Mouse (Mus musculus) heart, postnatal 0 days (tissue): ENCODE results near the gene Nrgn. TPM values are rescaled to one million over a fixed set of nuclear protein-coding genes. Genes with fewer than 3 reads are reported as not detected.

Experiments used
- ATAC-seq: fragments of 200-750 bp; cut with Nextera tagmentation; 2 replicates; pipeline ENCODE4 v1.8.0; 2017; ENCODE audit warnings: low read depth, moderate number of reproducible peaks, moderate library complexity; ENCODE audit not compliant: insufficient read depth
- DNase-seq: peaks from one replicate; pipeline ENCODE4 v3.0.0-alpha.2; 2016; ENCODE audit warnings: low spot score
- H3K27ac ChIP-seq: fragments of 300-500 bp; sonication (generic); 2 replicates; pipeline ENCODE4 v1.5.1; 2014; ENCODE audit warnings: low read depth, mild to moderate bottlenecking
- H3K27me3 ChIP-seq: fragments of 300-500 bp; sonication (generic); 2 replicates; pipeline ENCODE4 v1.6.1; 2014; ENCODE audit warnings: low read length, mixed read lengths; ENCODE audit not compliant: control insufficient read depth, insufficient read depth
- H3K36me3 ChIP-seq: fragments of 300-500 bp; sonication (generic); replicated peaks from 2 replicates; pipeline ENCODE4 v1.6.1; 2014; ENCODE audit warnings: low read length, mixed read lengths; ENCODE audit not compliant: control insufficient read depth, insufficient read depth
- H3K4me1 ChIP-seq: fragments of 300-500 bp; sonication (generic); 2 replicates; pipeline ENCODE4 v1.6.1; 2014; ENCODE audit warnings: antibody characterized with exemption; ENCODE audit not compliant: control insufficient read depth, insufficient read depth
- H3K4me2 ChIP-seq: fragments of 300-500 bp; sonication (generic); 2 replicates; pipeline ENCODE4 v1.6.1; 2014; ENCODE audit warnings: low read depth, mild to moderate bottlenecking, low read length, moderate library complexity
- H3K4me3 ChIP-seq: fragments of 300-500 bp; sonication (generic); 2 replicates; pipeline ENCODE4 v1.5.1; 2014; ENCODE audit warnings: low read depth, low read length
- H3K9ac ChIP-seq: fragments of 300-500 bp; sonication (generic); replicated peaks from 2 replicates; pipeline ENCODE4 v1.6.1; 2014; ENCODE audit warnings: low read depth, low read length, mixed read lengths
- H3K9me3 ChIP-seq: fragments of 300-500 bp; sonication (generic); replicated peaks from 2 replicates; pipeline ENCODE4 v1.6.1; 2016; ENCODE audit warnings: low read length; ENCODE audit not compliant: control insufficient read depth
- CTCF ChIP-seq: IDR thresholded peaks from 2 replicates; pipeline ENCODE4 v1.5.1; 2016; ENCODE audit warnings: antibody characterized with exemption, control low read depth, low read depth
- EP300 ChIP-seq: IDR thresholded peaks from 2 replicates; pipeline ENCODE4 v1.6.1; 2016; ENCODE audit warnings: antibody characterized with exemption, low read depth
- WGBS: fragments of 180-500 bp; shearing (Covaris S2); extraction: QIAGEN DNeasy Blood & Tissue Kit; methylation state at CpG from one replicate; pipeline ENCODE4 v1.1.7; 2014; 5-methylcytosine and 5-hydroxymethylcytosine counted together
- polyA plus RNA-seq: library from polyadenylated mRNA; unstranded; fragments of >200 nt; fragmentation: Nextera tagmentation; extraction: Ambion mirVana; gene quantifications from 2 replicates; pipeline ENCODE4 v1.2.1, GENCODE M21; 2015
- total RNA-seq: library from RNA; depleted of rRNA; stranded (reverse); fragments of >200 nt; gene quantifications from 2 replicates; pipeline ENCODE4 v1.2.3, GENCODE M21; 2014; ENCODE audit warnings: low replicate concordance

Gene Nrgn
- total and polyA plus RNA-seq, 2 experiments from 2014 or later, result 2.0 TPM; not detected in 1

DNA sequence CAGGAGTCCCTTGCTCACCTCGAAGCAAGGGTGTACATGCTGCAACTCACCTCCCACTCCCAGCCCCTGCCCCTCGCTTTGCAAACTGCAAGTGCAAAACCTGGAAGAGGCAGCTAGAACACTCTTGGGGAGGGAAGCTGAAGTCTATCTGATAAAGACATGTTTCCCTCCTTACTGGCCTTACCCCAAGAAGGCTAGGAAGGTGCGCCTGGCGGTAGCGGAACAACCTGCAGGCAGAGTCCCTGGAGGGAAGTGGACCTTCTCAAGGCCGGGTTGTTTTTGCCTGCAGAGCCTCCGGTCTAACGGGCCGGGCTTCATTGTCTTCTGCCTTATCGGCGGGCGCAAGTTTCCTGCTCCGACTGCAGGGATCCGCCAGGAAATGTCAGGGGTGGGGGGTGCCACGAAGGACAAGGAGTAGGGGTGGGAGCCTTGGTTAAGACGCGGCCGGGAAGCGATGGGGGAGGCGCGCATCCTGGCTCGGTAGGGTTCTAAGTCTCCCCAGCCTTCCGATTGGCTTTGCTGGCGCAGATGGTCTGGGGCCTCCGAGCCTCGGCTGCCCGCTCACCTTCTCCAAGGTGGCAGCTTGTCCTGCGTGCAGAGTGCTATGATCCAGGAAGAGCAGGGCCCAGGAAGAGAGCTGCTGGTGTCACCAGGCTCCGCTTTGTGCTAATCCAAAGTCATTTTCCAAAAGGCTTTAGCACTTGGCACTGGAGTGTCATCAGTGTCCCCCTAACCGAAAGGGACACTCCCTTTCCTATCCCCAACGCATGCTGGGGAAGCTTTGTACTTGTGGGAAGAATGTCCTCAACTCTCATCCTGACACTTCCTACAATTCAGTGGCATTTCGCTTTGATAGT lies 22.4 kb downstream of the Nrgn start:
- Histone ChIP-seq H3K9me3 (no peaks in the 10 kb centered on the region), H3K27me3 (peaks cover 15% of the 10 kb centered on the region; the same call in 1 of the 2 replicates), H3K27ac (peak overlapping the region; percentile 91), H3K4me1 (no peaks in the 10 kb centered on the region), H3K36me3 (0 out of 2 replicates have a peak, but pooled peaks cover 3% of the 10 kb centered on the region), H3K4me3 (peak overlapping the region; percentile 47), H3K4me2 (peak overlapping the region; percentile 74), H3K9ac (peak overlapping the region; percentile 65)
- DNase-seq (peak; percentile 76), ATAC-seq (peak; percentile 74)
- 2% methylated on average over 32 of the region's 32 CpGs for WGBS
- peak; percentile 33; the same call in 1 of the 2 replicates for TF ChIP-seq CTCF
- peak; percentile 96 for TF ChIP-seq EP300

DNA sequence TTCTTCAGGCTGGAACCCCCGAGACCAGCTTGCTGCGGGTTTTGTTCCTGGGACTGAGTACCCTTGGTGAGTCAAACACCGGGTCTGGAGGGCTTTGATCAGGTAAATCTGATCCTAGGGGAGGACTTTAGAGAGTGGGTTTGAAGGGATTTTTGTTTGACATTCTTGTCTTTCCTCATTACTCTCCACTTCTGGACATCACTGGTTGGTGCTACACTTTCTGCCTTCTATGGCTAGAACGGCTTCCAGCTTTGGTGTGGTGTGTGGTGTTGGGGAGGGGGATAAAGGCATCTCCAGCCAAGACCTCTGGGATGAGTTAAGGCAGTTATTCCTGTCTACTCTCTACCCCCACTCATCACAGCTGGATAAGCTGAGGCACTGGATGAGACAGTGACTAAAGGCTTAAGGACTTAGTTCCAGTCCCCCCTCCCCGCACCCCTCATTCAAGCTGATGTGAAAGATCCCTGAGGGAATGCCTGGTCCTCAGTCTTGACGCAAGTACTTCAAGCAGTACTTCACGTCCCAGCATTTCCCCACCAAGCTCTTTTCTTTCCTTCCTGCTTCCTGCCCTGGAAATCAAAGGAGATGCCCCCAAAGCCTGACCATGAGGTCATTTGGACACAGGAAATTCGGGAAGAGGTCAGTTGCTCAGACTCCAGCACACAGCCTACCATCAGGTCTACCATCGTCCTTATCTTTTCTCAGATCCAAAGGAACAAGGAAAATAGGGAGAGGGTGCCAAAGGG lies 24.3 kb downstream of the Nrgn start:
- H3K27me3 ChIP-seq, result peaks cover 15% of the 10 kb centered on the region; the same call in 1 of the 2 replicates
- peak; percentile 39 for DNase-seq
- peak; percentile 94 for TF ChIP-seq EP300
- TF ChIP-seq CTCF, result no peak
- ATAC-seq, result no peak
- no peaks in the 10 kb centered on the region for H3K4me1 ChIP-seq
- H3K36me3 ChIP-seq, result peaks cover 2% of the 10 kb centered on the region; the same call in 1 of the 2 replicates
- H3K4me2 ChIP-seq, result peak overlapping the region; percentile 74
- WGBS, result 37% methylated on average over 9 of the region's 9 CpGs
- peak overlapping the region; percentile 47 for H3K4me3 ChIP-seq
- no peaks in the 10 kb centered on the region for H3K9me3 ChIP-seq
- peak overlapping the region; percentile 91 for H3K27ac ChIP-seq
- peak overlapping the region; percentile 65 for H3K9ac ChIP-seq

DNA sequence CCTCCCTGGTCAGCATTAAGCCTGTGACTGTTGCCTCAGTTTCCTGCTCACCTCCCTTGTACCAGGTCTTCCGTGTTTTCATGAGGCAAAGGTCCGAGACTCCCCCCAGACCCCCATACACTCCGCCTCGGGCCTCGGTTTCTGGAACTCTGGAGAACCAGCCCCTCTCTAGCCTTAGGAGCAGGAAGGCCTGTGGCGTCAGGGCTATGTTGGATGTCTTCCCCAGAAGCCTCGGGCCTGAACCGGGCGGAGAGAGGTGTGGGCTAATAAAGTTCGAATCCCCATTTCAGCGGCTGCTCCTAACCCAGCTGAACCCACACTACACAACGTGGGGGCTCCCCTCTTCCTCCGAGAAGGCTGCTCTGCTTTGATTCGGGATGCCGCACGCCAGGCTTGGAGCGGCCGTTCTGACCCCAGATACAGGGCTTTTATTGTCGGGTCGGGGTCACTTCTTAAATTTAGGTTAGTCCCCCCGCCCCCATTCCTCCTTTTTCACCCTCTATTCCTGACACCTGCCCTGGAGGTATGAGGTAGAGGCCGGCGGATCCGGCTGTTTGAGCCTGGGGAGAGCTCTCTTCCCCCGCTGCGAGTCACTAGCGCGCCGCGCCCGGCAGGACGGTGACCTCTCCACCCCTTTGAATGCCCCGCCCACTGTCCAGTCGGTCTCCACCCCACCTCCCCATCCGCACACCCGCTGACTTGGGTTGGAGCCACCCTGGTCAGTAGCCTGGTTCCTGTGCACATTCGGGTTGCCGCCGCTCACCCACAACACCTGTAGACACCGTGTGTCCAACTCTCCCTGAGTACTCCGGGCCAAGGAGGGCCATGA lies 25.1 kb downstream of the Nrgn start, which contains the start of gene Esam:
Gene Esam, plus strand, starts transcription at position 683 of the 829 bp plus-strand sequence.
- H3K27me3 ChIP-seq, result peaks cover 15% of the 10 kb centered on the region; the same call in 1 of the 2 replicates
- H3K27ac ChIP-seq, result peak within 1 kb of the TSS; percentile 91
- ATAC-seq, result peak; percentile 52
- 6% methylated on average over 41 of the region's 41 CpGs for WGBS
- no peaks in the 10 kb centered on the region for H3K4me1 ChIP-seq
- peak within 1 kb of the TSS; percentile 74 for H3K4me2 ChIP-seq
- no peaks in the 10 kb centered on the region for H3K9me3 ChIP-seq
- DNase-seq, result peak; percentile 30
- peak within 1 kb of the TSS; percentile 65 for H3K9ac ChIP-seq
- H3K36me3 ChIP-seq, result peaks cover 10% of the 10 kb centered on the region
- H3K4me3 ChIP-seq, result peak within 1 kb of the TSS; percentile 47
- TF ChIP-seq CTCF (no peak), EP300 (no peak)

DNA sequence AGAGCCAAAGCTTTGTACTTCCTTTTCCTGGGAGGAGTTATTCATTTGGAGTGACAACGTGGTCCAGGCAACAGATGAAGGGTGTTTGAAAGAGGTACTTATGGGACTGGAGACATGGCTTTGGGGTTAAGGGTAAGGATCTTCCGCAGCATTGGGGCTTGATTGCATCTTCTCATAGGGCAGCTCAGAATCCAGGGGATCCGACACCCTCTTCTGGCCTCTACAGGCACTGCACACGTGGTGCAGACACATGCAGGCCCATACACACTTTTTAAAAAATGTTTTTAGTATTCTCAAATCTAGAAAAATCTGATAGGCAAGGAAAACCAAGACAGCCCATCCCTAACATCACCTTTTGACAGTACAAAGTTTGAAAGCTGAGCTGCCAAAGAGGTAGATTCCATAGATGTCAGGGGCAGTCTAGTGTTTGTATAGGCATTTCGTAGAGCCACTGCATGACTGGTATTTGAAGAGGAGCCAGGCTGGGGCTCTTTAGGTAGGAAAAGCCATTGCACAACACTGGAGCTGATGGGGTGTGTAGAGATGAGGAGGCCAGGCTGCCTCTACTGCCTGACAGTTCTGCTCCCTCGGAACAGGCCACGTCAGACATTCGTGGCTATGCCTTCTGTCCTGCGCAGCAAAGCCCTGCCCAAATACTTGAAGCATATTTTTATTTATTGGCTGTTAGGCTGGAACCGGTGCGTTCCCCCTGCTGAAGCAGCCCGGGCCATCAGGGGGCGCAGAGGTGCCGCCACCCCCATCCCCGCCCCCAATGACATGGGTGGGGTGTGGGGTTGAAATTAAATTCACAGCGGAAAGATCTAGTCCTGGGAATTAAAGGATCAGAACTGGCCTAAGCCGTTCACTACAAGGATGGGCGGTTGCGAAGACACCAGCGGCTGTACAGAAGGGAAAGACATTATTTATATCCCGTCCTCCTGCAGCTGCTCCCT lies 26.0 kb downstream of the Nrgn start:
- Histone ChIP-seq H3K9ac (peak overlapping the region; percentile 65), H3K36me3 (peaks cover 10% of the 10 kb centered on the region), H3K4me2 (peak overlapping the region; percentile 74), H3K4me1 (no peaks in the 10 kb centered on the region), H3K27me3 (peaks cover 15% of the 10 kb centered on the region; the same call in 1 of the 2 replicates), H3K9me3 (no peaks in the 10 kb centered on the region), H3K4me3 (peak overlapping the region; percentile 47), H3K27ac (peak overlapping the region; percentile 91)
- 26% methylated on average over 21 of the region's 21 CpGs for WGBS
- TF ChIP-seq CTCF (peak; percentile 18), EP300 (no peak)
- DNase-seq (no peak), ATAC-seq (no peak)
